Mouse (Mus musculus): ENCODE results near the gene Coa7. TPM values are rescaled to one million over a fixed set of nuclear protein-coding genes. Genes with fewer than 3 reads are reported as not detected.
A peak's percentile ranks its signal among the peaks of the same experiment; 100 is the strongest.

Gene Coa7
- polyA plus RNA-seq, 1 experiment from 2014 or later = 48.9 TPM

- Histone ChIP-seq H3K9me3 (ENCODE audit: control insufficient read depth, low read length) (no peaks in the 10 kb centered on the region), H3K4me2 (ENCODE audit: low read length) (peak overlapping the region; percentile 61), H3K27ac (replicated peaks in 1 of 2; ENCODE audit: control insufficient read depth in 1 of 2, insufficient read depth in 1 of 2, low read depth in 2 of 2, low read length in 2 of 2) (peak overlapping the region; percentile 78 to 85; a peak in 3 of 4 replicates), H3K9ac (ENCODE audit: low read length) (peak overlapping the region; percentile 69; the same call in 1 of the 2 replicates), H3K27me3 (ENCODE audit: control insufficient read depth, insufficient read depth, low read length) (peaks cover 13% of the 10 kb centered on the region), H3K4me1 (ENCODE audit: control insufficient read depth in 2 of 2, insufficient read depth in 2 of 2, low read length in 2 of 2) (peaks cover 9 to 16% of the 10 kb centered on the region in 2 experiments), H3K36me3 (ENCODE audit: control insufficient read depth, insufficient read depth, low read length) (no peaks in the 10 kb centered on the region), H3K4me3 (ENCODE audit: control insufficient read depth in 1 of 2, insufficient read depth in 1 of 2, low read depth in 1 of 2, low read length in 2 of 2) (no peak overlapping the region)
- 29% methylated on average over 4 of the region's 4 CpGs for WGBS
- ATAC-seq (ENCODE audit: insufficient number of reproducible peaks, insufficient read depth, low FRiP score, low read depth) = no peak
Observed at GRCm38 (mm10) chr4:108387106-108387505, 59.2 kb downstream of the Coa7 start.

- Histone ChIP-seq H3K4me1 (ENCODE audit: control insufficient read depth in 2 of 2, insufficient read depth in 2 of 2, low read length in 2 of 2) (peaks cover 9 to 16% of the 10 kb centered on the region in 2 experiments), H3K4me3 (ENCODE audit: control insufficient read depth in 1 of 2, insufficient read depth in 1 of 2, low read depth in 1 of 2, low read length in 2 of 2) (peak overlapping the region; percentile 26 to 31), H3K27me3 (ENCODE audit: control insufficient read depth, insufficient read depth, low read length) (peaks cover 8% of the 10 kb centered on the region), H3K36me3 (ENCODE audit: control insufficient read depth, insufficient read depth, low read length) (no peaks in the 10 kb centered on the region), H3K27ac (replicated peaks in 1 of 2; ENCODE audit: control insufficient read depth in 1 of 2, insufficient read depth in 1 of 2, low read depth in 2 of 2, low read length in 2 of 2) (peak overlapping the region; percentile 78 to 85), H3K4me2 (ENCODE audit: low read length) (peak overlapping the region; percentile 61), H3K9me3 (ENCODE audit: control insufficient read depth, low read length) (no peaks in the 10 kb centered on the region), H3K9ac (ENCODE audit: low read length) (peak overlapping the region; percentile 69)
- ATAC-seq (ENCODE audit: insufficient number of reproducible peaks, insufficient read depth, low FRiP score, low read depth) = peak; percentile 70
- 2% methylated on average over 18 of the region's 18 CpGs for WGBS
Observed at GRCm38 (mm10) chr4:108387681-108388253, 59.8 kb downstream of the Coa7 start.

GRCm38 (mm10) chr4:108388741-108389140 is 60.8 kb downstream of the Coa7 start:
- WGBS = 86% methylated on average over 3 of the region's 3 CpGs
- H3K27ac ChIP-seq (replicated peaks in 1 of 2; ENCODE audit: control insufficient read depth in 1 of 2, insufficient read depth in 1 of 2, low read depth in 2 of 2, low read length in 2 of 2) = peak overlapping the region; percentile 10 to 27; a peak in 1 of 4 replicates

GRCm38 (mm10) chr4:108391124-108391523 is 63.2 kb downstream of the Coa7 start:
- no peaks in the 10 kb centered on the region for H3K36me3 ChIP-seq (ENCODE audit: control insufficient read depth, insufficient read depth, low read length)
- H3K4me3 ChIP-seq (ENCODE audit: control insufficient read depth in 1 of 2, insufficient read depth in 1 of 2, low read depth in 1 of 2, low read length in 2 of 2) = no peak overlapping the region
- WGBS = 72% methylated on average over 5 of the region's 5 CpGs
- H3K4me2 ChIP-seq (ENCODE audit: low read length) = no peak overlapping the region
- H3K9ac ChIP-seq (ENCODE audit: low read length) = no peak overlapping the region
- peaks cover 8 to 9% of the 10 kb centered on the region in 2 experiments; a peak in 3 of 4 replicates for H3K4me1 ChIP-seq (ENCODE audit: control insufficient read depth in 2 of 2, insufficient read depth in 2 of 2, low read length in 2 of 2)
- no peaks in the 10 kb centered on the region for H3K27me3 ChIP-seq (ENCODE audit: control insufficient read depth, insufficient read depth, low read length)
- no peak overlapping the region for H3K27ac ChIP-seq (replicated peaks in 1 of 2; ENCODE audit: control insufficient read depth in 1 of 2, insufficient read depth in 1 of 2, low read depth in 2 of 2, low read length in 2 of 2)
- no peak for ATAC-seq (ENCODE audit: insufficient number of reproducible peaks, insufficient read depth, low FRiP score, low read depth)
- peaks cover 8% of the 10 kb centered on the region; the same call in 1 of the 2 replicates for H3K9me3 ChIP-seq (ENCODE audit: control insufficient read depth, low read length)

More at GRCm38 (mm10) chr4:108388741-108389140, 60.8 kb downstream of the Coa7 start:
- H3K9me3 ChIP-seq (ENCODE audit: control insufficient read depth, low read length) = no peaks in the 10 kb centered on the region
- ATAC-seq (ENCODE audit: insufficient number of reproducible peaks, insufficient read depth, low FRiP score, low read depth) = no peak
- H3K4me2 ChIP-seq (ENCODE audit: low read length) = no peak overlapping the region
- H3K9ac ChIP-seq (ENCODE audit: low read length) = no peak overlapping the region
- no peak overlapping the region for H3K4me3 ChIP-seq (ENCODE audit: control insufficient read depth in 1 of 2, insufficient read depth in 1 of 2, low read depth in 1 of 2, low read length in 2 of 2)
- peaks cover 7% of the 10 kb centered on the region for H3K27me3 ChIP-seq (ENCODE audit: control insufficient read depth, insufficient read depth, low read length)
- no peaks in the 10 kb centered on the region for H3K36me3 ChIP-seq (ENCODE audit: control insufficient read depth, insufficient read depth, low read length)
- H3K4me1 ChIP-seq (ENCODE audit: control insufficient read depth in 2 of 2, insufficient read depth in 2 of 2, low read length in 2 of 2) = peaks cover 8 to 9% of the 10 kb centered on the region in 2 experiments; a peak in 3 of 4 replicates

Other genes starting within 250 kb of the Coa7 start
- 0.42 and 0.80 TPM in 2 replicates for gene Podn, start 231.7 kb upstream of the Coa7 start, polyA plus RNA-seq (2014; fragmentation: Nextera tagmentation; extraction: Ambion mirVana)
- gene Scp2, start 183.1 kb upstream of the Coa7 start, polyA plus RNA-seq (2014; fragmentation: Nextera tagmentation; extraction: Ambion mirVana) = 196 and 207 TPM in 2 replicates
- 23.6 and 23.9 TPM in 2 replicates for gene Echdc2, start 162.7 kb upstream of the Coa7 start, polyA plus RNA-seq (2014; fragmentation: Nextera tagmentation; extraction: Ambion mirVana)
- not detected in 2 replicates for gene Zyg11a, start 110.1 kb upstream of the Coa7 start, polyA plus RNA-seq (2014; fragmentation: Nextera tagmentation; extraction: Ambion mirVana)
- gene Zyg11b, start 27.0 kb upstream of the Coa7 start, polyA plus RNA-seq (2014; fragmentation: Nextera tagmentation; extraction: Ambion mirVana) = 10.3 and 10.7 TPM in 2 replicates
- 1.1 and 2.0 TPM in 2 replicates for gene Shisal2a, start 55.2 kb downstream of the Coa7 start, polyA plus RNA-seq (2014; fragmentation: Nextera tagmentation; extraction: Ambion mirVana)
- gene Gpx7, start 78.8 kb downstream of the Coa7 start, polyA plus RNA-seq (2014; fragmentation: Nextera tagmentation; extraction: Ambion mirVana) = 57.7 and 68.5 TPM in 2 replicates
- gene Tut4, start 131.3 kb downstream of the Coa7 start, polyA plus RNA-seq (2014; fragmentation: Nextera tagmentation; extraction: Ambion mirVana) = 40.1 and 53.1 TPM in 2 replicates

Measured in heart, embryonic 14.5 days (tissue).